Mouse (Mus musculus): ENCODE results near the gene Ube2b.

Ube2b gene

GRCm38 (mm10) chr11:51967443-51968401 lies 32.8 kb downstream of the Ube2b start, which contains the start of gene Cdkn2aipnl:
Gene Cdkn2aipnl, plus strand, starts transcription at chr11:51967661.
- DNase-seq: peak; percentile 98

DNA sequence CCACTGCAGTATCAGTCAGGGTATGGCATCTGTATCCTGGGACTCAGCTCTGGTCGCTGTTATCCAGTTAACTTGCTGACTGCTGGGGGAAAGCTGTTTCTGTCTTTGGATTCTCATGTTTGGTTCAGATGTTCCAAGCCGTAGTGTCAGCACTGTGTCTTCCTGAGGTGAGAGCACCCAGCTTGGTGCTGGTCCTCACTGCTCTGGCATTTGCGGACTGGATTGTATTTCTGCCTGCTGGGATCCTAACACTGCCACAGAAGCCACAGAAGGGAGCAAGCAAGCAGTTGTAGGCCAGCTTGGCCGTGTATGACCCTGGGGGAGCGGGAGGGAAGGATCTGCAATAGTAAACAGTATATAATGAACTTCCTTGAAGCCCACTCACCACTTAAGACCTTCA lies 33.9 kb downstream of the Ube2b start:
- no peak for DNase-seq

DNA sequence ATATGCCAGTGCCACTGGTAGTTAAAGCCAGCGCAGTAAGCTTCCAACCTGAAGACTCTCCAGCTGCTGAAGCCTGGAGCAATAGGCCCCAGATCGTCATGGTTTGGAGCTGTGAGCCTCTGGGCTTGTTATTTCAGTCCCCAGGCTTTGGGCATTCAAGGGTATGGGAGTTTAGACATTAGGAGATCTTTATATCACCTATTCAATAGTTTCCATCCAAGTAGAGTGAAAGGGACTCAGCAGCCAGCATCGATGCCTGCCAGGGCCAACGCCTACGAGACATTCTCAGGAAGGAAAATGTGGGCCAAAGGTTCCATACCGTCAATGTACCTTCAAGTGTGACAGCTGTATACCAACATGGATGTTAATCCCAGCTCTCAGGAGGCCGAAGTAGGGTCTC lies 38.3 kb downstream of the Ube2b start:
- no peak for DNase-seq

DNA sequence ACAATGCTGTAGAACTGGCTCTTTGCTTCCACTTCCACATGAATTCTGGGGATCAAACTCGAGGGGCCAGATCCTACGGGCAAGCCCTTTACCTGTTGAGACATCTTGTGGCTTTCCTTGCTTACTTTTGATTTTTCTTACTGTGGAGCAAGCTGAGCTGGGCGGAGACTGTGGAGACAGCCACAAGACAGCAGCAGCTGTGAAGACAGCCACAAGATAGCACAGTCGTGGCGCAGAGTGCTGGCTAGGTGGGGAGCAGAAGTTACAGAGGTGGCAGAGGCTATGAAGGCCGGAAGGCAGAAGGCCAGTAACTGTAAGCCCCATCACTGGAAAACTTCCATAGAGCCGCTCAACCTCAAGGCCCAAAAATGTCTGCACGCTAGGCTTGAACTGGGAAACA lies 38.8 kb downstream of the Ube2b start:
- no peak for DNase-seq

- DNase-seq: peak; percentile 69
Measured at GRCm38 (mm10) chr11:51960967-51961471, 39.5 kb downstream of the Ube2b start.

DNA sequence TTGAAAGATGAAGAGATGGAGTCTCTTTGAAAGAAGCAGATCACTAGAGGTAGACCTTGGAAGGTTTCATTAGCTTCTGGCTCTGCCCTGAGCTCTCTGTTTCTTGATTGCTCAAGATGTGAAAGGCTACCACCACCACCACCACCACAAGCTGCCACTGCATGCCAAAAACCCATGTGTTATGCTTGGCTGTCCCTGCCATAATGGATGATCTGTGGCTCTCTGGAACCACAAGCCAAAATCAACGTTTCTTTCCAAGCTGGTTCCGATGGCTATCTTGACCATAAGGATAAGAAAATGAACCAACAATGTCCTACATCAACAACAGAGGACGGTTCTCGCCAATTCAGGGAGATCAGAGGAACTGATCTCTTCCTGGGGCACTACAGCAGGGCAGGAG lies 40.5 kb downstream of the Ube2b start:
- no peak for DNase-seq

DNA sequence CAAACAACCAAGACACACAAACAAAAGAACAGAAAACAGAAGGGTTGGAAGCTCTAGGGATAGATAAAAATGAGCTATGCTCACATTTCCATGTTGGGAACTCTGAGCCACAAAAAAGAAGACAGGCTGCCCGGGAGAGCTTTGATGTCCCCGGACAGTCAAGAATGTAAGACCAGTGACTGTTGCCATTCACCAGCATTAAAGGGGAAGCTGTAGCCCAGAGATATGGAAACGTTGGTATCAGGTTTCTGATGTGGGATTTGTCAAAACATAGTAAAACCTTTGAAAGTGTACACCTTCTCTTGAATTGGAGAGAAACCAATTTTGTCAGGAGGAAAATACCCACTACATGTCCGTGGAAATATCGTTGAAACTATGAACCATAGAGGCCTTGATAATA lies 41.1 kb downstream of the Ube2b start:
- DNase-seq: no peak

GRCm38 (mm10) chr11:51957760-51958159 lies 42.8 kb downstream of the Ube2b start:
- DNase-seq: no peak

GRCm38 (mm10) chr11:51956112-51956511 lies 44.5 kb downstream of the Ube2b start:
- peak; percentile 28 for DNase-seq

- no peak for DNase-seq
Measured at GRCm38 (mm10) chr11:51951861-51952420, 48.6 kb downstream of the Ube2b start.

GRCm38 (mm10) chr11:51949919-51950318 lies 50.6 kb downstream of the Ube2b start:
- no peak for DNase-seq

- no peak for DNase-seq
Measured at GRCm38 (mm10) chr11:51949155-51949840, 51.3 kb downstream of the Ube2b start.

- no peak for DNase-seq
Measured at GRCm38 (mm10) chr11:51946144-51946543, 54.4 kb downstream of the Ube2b start.

DNA sequence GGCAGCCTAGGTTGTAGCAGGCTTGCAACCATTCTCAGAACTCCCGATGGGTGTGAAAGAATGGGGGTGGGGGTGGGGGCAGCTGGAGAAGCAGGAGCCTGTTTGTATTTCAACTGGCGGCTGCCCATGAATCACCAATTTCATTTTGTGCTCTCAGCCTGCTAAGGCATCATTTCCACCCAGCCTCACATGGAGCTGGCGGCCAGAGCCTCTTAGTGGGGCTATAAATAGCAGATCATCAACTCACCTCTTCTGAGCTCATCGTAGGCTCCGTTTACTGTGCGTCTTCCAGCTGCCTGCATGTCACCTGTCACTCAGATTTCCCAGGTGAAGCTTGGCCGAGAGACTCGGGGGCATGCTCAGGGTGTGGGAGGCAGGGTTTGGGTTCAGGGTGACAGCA lies 55.0 kb downstream of the Ube2b start:
- no peak for DNase-seq

DNA sequence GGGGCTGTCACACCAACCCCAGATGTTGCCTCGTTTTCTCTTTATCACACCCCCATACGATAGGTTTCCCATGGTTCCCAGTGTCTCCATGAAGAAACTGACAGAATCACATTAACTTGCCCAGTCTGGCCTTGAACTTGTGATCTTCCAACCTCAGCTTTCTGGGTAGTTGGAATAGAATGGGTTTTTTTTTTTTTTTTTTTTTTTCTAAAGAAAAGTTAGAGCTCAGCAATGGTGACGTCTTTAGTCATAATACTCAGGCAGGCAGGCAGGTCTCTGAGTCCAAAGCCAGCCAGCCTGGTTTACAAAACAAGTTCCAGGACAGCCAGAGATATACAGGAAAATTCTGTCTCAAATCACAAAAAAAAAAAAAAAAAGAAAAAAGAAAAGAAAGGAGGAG lies 56.3 kb downstream of the Ube2b start:
- no peak for DNase-seq

GRCm38 (mm10) chr11:51943500-51943841 lies 57.1 kb downstream of the Ube2b start:
- no peak for DNase-seq

DNA sequence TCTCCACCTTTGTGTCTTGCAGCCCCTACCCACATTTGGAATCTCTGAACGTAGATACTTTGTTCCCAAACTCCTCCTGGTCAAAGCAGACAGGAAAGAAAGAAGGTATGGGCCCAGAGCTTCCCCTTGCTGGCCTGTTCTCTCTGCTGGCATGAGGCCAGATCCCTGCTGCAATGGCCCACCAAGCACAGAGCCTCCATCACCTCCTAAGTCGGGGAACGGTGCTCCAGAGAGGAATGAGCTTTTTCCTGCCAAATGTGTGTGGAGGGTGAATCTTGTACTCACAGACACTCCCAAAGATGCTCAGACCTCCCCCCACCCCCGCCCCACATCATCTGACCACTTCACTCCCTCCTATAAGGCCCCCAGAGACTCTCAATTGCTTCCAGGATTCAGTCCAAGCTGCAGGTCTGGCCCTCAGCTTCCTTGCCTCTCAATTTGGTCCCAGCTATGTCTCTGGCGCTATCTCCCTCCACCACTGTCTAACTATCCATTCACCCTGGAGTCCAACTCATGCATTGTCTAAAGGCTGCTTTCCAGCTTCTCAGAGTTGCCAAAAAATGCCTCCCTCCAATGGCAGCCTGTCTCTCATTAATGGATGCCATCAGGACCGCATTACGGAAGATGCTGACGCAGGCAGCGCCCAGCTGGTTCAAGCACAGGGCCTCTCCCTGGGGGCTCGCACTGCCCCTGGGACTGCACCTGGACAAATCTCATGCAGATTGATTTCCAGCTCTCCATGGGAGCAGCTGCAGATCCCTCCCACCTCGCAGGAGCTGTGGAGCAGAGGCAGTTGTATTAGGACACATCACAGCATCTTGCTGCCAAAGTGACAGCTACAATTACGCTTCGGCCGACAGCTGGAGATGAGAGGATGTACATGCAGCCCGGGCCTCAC lies 57.7 kb downstream of the Ube2b start:
- DNase-seq: no peak

DNA sequence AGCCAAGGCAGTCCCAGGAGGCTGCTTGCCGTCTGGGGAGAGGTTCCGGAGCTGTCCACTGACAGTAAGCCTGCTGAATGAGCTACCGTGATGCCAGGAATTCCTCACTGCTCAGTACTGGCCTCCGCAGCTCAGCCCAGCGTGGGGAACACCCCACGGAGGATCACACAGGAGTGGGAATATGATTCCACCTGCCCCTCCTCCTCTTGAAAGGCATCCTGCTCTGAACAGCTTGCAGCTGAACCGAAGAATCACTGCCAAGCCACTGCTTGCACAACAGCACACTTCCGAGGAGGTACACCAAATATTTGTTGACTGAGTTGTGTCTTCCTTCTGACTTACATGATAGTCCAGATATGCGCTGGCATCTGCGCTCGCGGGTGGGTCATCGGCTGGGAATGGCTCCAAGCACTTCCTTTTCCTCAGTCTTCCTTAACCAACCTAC lies 60.0 kb downstream of the Ube2b start:
- peak; percentile 65 for DNase-seq

GRCm38 (mm10) chr11:51939590-51939955 lies 61.0 kb downstream of the Ube2b start:
- no peak for DNase-seq

DNA sequence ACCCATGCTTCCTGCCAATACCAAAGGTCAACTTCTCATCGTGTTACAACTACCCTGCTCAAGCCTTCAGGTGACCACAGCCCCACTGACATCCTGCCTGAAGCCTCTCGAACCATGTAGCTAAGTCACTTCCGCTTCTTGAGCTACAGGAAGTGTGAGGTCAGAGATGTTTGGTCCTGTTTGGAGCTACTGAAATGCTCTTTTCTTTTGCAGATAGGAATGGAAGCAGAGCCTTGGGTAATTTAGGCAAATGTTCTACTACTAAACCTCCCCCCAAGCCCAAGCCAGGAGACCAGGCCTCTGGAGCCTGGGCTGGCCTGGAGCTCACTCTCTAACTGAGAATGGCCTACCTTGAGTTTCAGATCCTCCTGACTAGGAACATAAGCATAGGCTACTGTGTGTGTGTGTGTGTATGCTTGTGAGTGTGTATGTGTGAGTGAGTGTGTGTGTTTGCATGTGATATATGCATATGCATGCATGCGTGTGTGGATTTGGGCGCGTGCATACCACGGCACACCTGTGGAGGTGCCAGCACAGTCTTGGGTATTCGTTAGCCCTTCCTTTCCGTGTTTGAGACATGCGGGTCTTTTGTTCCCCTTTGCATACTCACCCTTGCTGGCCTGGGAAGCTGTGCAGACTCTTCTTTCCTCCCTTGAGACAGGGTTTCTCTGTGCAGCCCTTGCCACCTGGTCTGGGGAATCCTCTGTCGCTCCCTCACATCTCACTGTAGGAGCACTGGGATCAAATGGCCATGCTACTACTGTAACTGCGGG lies 61.6 kb downstream of the Ube2b start:
- DNase-seq: no peak

DNA sequence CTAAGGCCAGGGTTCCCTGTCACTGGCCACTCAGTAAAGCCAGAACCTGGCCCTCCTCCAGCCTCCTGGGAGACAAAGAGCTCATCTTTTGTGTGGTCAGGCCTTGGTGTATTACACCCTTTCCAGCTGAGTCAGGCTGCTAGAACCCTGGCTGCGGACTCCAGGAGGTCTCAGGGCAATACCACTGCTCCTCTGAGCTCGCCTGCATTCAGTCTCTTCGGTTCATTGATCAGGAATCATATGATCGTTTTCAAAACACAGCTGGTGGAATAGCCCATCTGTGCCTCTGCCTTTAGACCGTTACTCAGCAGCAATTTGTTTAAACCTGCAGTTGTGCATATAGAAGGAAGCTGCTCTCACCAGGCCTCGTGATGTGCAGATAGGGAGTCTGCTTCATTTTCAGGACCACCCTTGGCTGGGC lies 63.2 kb downstream of the Ube2b start:
- DNase-seq: no peak
